27 mouse cellular contexts compared by ENCODE assay signal in genomic region chr3:9082061-9082460, GRCm38 (mm10).
DNase-seq lines count a peak whose midpoint lies in the region; ATAC-seq and TF ChIP-seq lines count a peak whose summit lies in the region.
"Had no signal": no experiment of that assay in that cellular context is flagged by ENCODE, and none has a peak within 500 bp of the region (broad histone marks: within the 10 kb centered on the region; RNA-seq: fewer than 3 reads in every experiment).

No protein-coding gene starts in this region.

- no peak for ATAC-seq in megakaryocyte-erythroid progenitor cell, adult 5-6 weeks (replicated peaks; ENCODE audit: low FRiP score, low TSS enrichment, poor library complexity, severe bottlenecking)
- no peak for ATAC-seq in kidney, embryonic 15.5 days (replicated peaks; ENCODE audit: low FRiP score)
- ATAC-seq: activated CD4-positive, CD25-positive, alpha-beta regulatory T cell, adult 4 months; forebrain, embryonic 14.5 days; forebrain, postnatal 0 days; hindbrain, postnatal 0 days; inflammation-experienced regulatory T-cells, adult 6 months; intestine, embryonic 16.5 days had no signal

- H3K36me3 ChIP-seq in E14TG2a.4 (ENCODE audit: insufficient read depth, low read length): no peaks in the 10 kb centered on the region
- no peaks in the 10 kb centered on the region for H3K36me3 ChIP-seq in ES-E14 (ENCODE audit: control insufficient read depth, insufficient read depth, low read length, poor library complexity, severe bottlenecking)
- no peaks in the 10 kb centered on the region for H3K36me3 ChIP-seq in kidney, embryonic 15.5 days
- H3K36me3 ChIP-seq: heart, embryonic 10.5 days; heart, embryonic 13.5 days had no signal

- peaks cover 11% of the 10 kb centered on the region for H3K9me3 ChIP-seq in E14TG2a.4 (ENCODE audit: low read length)
- no peaks in the 10 kb centered on the region for H3K9me3 ChIP-seq in ES-E14 (ENCODE audit: control insufficient read depth, insufficient read depth, low read depth, low read length)
- no peaks in the 10 kb centered on the region for H3K9me3 ChIP-seq in kidney, embryonic 15.5 days (replicated peaks)
- H3K9me3 ChIP-seq: heart, embryonic 10.5 days; heart, embryonic 13.5 days had no signal

- in situ Hi-C loops in ES-E14 (cut with MboI; ENCODE audit: low sequenced_read_pairs in 2 of 2, unreplicated experiment in 2 of 2): no loop called here

- H3K27ac ChIP-seq in ES-E14 (ENCODE audit: insufficient read depth, low read depth, low read length, poor library complexity, severe bottlenecking): peak overlapping the region; percentile 71; the same call in 1 of the 2 replicates
- H3K27ac ChIP-seq in kidney, embryonic 15.5 days: no peak overlapping the region
- H3K27ac ChIP-seq: heart, adult 2 months; heart, embryonic 10.5 days; heart, embryonic 13.5 days; hindbrain, embryonic 14.5 days; hindbrain, postnatal 0 days had no signal

- no peak for TF ChIP-seq CTCF in E14TG2a.4 (conservative IDR thresholded peaks at IDR 0.05; ENCODE audit: low read length)

- H3K27me3 ChIP-seq in E14TG2a.4 (ENCODE audit: insufficient read depth, low read length): no peaks in the 10 kb centered on the region
- H3K27me3 ChIP-seq in kidney, embryonic 15.5 days: no peaks in the 10 kb centered on the region
- H3K27me3 ChIP-seq: heart, embryonic 13.5 days had no signal

- H3K4me1 ChIP-seq in E14TG2a.4 (replicated peaks; ENCODE audit: low read depth, low read length) (peaks cover 63% of the 10 kb centered on the region), ES-E14 (ENCODE audit: control insufficient read depth in 2 of 2, insufficient read depth in 2 of 2, low read length in 2 of 2, poor library complexity in 1 of 2) (peaks cover 3 to 18% of the 10 kb centered on the region in 2 experiments; a peak in 2 of 4 replicates)
- no peaks in the 10 kb centered on the region for H3K4me1 ChIP-seq in kidney, embryonic 15.5 days

- DNase-seq in ES-E14 (ENCODE audit: low read depth, low spot score) (peak; percentile 75), ZHBTc4 (ENCODE audit: low read depth, low spot score) (peak; percentile 91)
- peak; percentile 55 for DNase-seq in yolk sac, embryonic 10.5 days (ENCODE audit: low spot score)
- DNase-seq in ovary, postnatal 36 days (ENCODE audit: low spot score): no peak
- DNase-seq: adrenal gland, adult 8-10 months; adrenal gland, postnatal 25 days; B cell, adult 2 months; cerebellum, adult 11-12 months; cerebellum, adult 8-10 months; cerebellum, postnatal 10 days; cerebellum, postnatal 36 days; forebrain, postnatal 0 days; gastrocnemius, postnatal 25 days; heart, adult 2 months; heart, postnatal 14 days; heart, postnatal 4 days had no signal

- H3K4me2 ChIP-seq in kidney, embryonic 15.5 days: no peak overlapping the region
- H3K4me2 ChIP-seq: heart, embryonic 13.5 days; hindbrain, embryonic 14.5 days had no signal

- 65% methylated on average over 7 of the region's 7 CpGs for WGBS in kidney, embryonic 15.5 days

- H3K4me3 ChIP-seq in E14TG2a.4 (replicated peaks; ENCODE audit: low read length) (peak overlapping the region; percentile 64), ES-E14 (ENCODE audit: insufficient read depth in 1 of 2, low read depth in 1 of 2, low read length in 2 of 2, poor library complexity in 1 of 2, severe bottlenecking in 1 of 2) (peak overlapping the region; percentile 13 to 31; a peak in 3 of 4 replicates)
- no peak overlapping the region for H3K4me3 ChIP-seq in kidney, embryonic 15.5 days (replicated peaks)
- H3K4me3 ChIP-seq: heart, adult 2 months; heart, embryonic 10.5 days; heart, embryonic 13.5 days had no signal

- H3K9ac ChIP-seq in ES-E14 (ENCODE audit: insufficient read depth, low read depth, low read length, poor library complexity, severe bottlenecking): peak overlapping the region; percentile 59; the same call in 1 of the 2 replicates
- no peak overlapping the region for H3K9ac ChIP-seq in kidney, embryonic 15.5 days
- H3K9ac ChIP-seq: forebrain, postnatal 0 days; heart, embryonic 13.5 days; hindbrain, embryonic 14.5 days had no signal

TF ChIP-seq in ES-E14, 5 proteins besides CTCF, POLR2A, EP300 and RAD21:
- TF ChIP-seq HCFC1 (IDR thresholded peaks at IDR 0.05; ENCODE audit: borderline replicate concordance, insufficient read depth, low read length) (no peak), ZNF384 (IDR thresholded peaks at IDR 0.05; ENCODE audit: low read depth, low read length) (no peak), CHD2 (IDR thresholded peaks at IDR 0.05; ENCODE audit: low read depth, low read length) (no peak), MAFK (IDR thresholded peaks at IDR 0.05; ENCODE audit: insufficient read depth, low read depth, low read length) (no peak), ZC3H11A (IDR thresholded peaks at IDR 0.05; ENCODE audit: borderline replicate concordance, low read depth, low read length) (no peak)
